Mouse (Mus musculus) MEL (cell line): ENCODE data around the gene Tas1r2. TPM values are rescaled to one million over a fixed set of nuclear protein-coding genes. Genes with fewer than 3 reads are reported as not detected.

Experiments
- DNase-seq: peaks from one replicate; pipeline ENCODE4 v3.0.0; 2011; ENCODE audit warnings: low read depth, low spot score
- H3K27ac ChIP-seq: 2 replicates; pipeline ENCODE4 v1.5.1; 2012; ENCODE audit warnings: low read depth, mild to moderate bottlenecking, control low read depth, low read length, moderate library complexity; ENCODE audit not compliant: control insufficient read depth
- H3K27me3 ChIP-seq, 2 experiments: fragments of 150-350 bp in 1 of 2; sonication (generic) in 1 of 2; 2 replicates each; pipeline ENCODE4 v1.6.1; 2012; ENCODE audit warnings: low read length in 2 of 2, mild to moderate bottlenecking in 2 of 2, improper control_type of control experiment in 1 of 2, moderate library complexity in 1 of 2; ENCODE audit not compliant: insufficient read depth in 2 of 2, control insufficient read depth in 1 of 2
- H3K36me3 ChIP-seq, 2 experiments: 2 replicates each; pipeline ENCODE4 v1.6.1; 2012 to 2014; ENCODE audit warnings: low read length in 2 of 2, improper control_type of control experiment in 1 of 2, inconsistent platforms in 1 of 2, mild to moderate bottlenecking in 1 of 2; ENCODE audit not compliant: insufficient read depth in 2 of 2, control insufficient read depth in 1 of 2
- H3K4me1 ChIP-seq, 2 experiments: fragments of 150-350 bp in 1 of 2; sonication (generic) in 1 of 2; 2 replicates each; pipeline ENCODE4 v1.6.1; 2012; ENCODE audit warnings: low read length in 2 of 2, improper control_type of control experiment in 1 of 2, mild to moderate bottlenecking in 1 of 2; ENCODE audit not compliant: insufficient read depth in 2 of 2, control insufficient read depth in 1 of 2
- H3K4me3 ChIP-seq, 2 experiments: fragments of 150-350 bp in 1 of 2; sonication (generic) in 1 of 2; 2 replicates each; pipeline ENCODE4 v1.5.1; 2012; ENCODE audit warnings: low read depth in 2 of 2, low read length in 2 of 2, mild to moderate bottlenecking in 2 of 2, moderate library complexity in 2 of 2, control low read depth in 1 of 2, improper control_type of control experiment in 1 of 2; ENCODE audit not compliant: control insufficient read depth in 1 of 2, insufficient read depth in 1 of 2
- H3K79me2 ChIP-seq: 2 replicates; pipeline ENCODE4 v1.6.1; 2012; ENCODE audit warnings: mild to moderate bottlenecking, low read length, moderate library complexity; ENCODE audit not compliant: control insufficient read depth, poor library complexity, insufficient read depth
- H3K9ac ChIP-seq: 2 replicates; pipeline ENCODE4 v1.6.1; 2012; ENCODE audit warnings: low read depth, mild to moderate bottlenecking, control low read depth, low read length, moderate library complexity; ENCODE audit not compliant: control insufficient read depth, poor library complexity, severe bottlenecking
- H3K9me3 ChIP-seq: fragments of 150-350 bp; sonication (generic); replicated peaks from 2 replicates; pipeline ENCODE4 v1.6.1; 2012; ENCODE audit warnings: mild to moderate bottlenecking, low read length, improper control_type of control experiment, moderate library complexity; ENCODE audit not compliant: insufficient read depth
- CHD1 ChIP-seq: IDR thresholded peaks from 2 replicates; pipeline ENCODE4 v1.6.1; 2012; ENCODE audit warnings: low read depth, mild to moderate bottlenecking, inconsistent platforms, low read length, improper control_type of control experiment
- CTCF ChIP-seq, 3 experiments: IDR thresholded peaks in 2 of 3; conservative IDR thresholded peaks in 1 of 3; 2 replicates each; pipeline ENCODE4 v1.5.1; 2011 to 2012; ENCODE audit warnings: low read length in 3 of 3, low read depth in 2 of 3, mild to moderate bottlenecking in 2 of 3, improper control_type of control experiment in 1 of 3, inconsistent platforms in 1 of 3, mixed read lengths in 1 of 3, moderate library complexity in 1 of 3; ENCODE audit not compliant: control insufficient read depth in 1 of 3, insufficient read depth in 1 of 3, poor library complexity in 1 of 3, severe bottlenecking in 1 of 3
- E2F4 ChIP-seq: IDR thresholded peaks from 2 replicates; pipeline ENCODE4 v1.6.1; 2011; ENCODE audit warnings: low read depth, low read length, improper control_type of control experiment, borderline replicate concordance
- ELF1 ChIP-seq: IDR thresholded peaks from 2 replicates; pipeline ENCODE4 v1.6.1; 2014; ENCODE audit warnings: low read depth, mild to moderate bottlenecking, inconsistent platforms, low read length, improper control_type of control experiment, moderate library complexity
- EP300 ChIP-seq, 2 experiments: IDR thresholded peaks; 2 replicates each; pipeline ENCODE4 v1.6.1; 2011; ENCODE audit warnings: improper control_type of control experiment in 2 of 2, low read length in 2 of 2, low read depth in 1 of 2, mild to moderate bottlenecking in 1 of 2
- ETS1 ChIP-seq: IDR thresholded peaks from 2 replicates; pipeline ENCODE4 v1.6.1; 2012; ENCODE audit warnings: low read depth, mild to moderate bottlenecking, inconsistent platforms, low read length, improper control_type of control experiment, moderate library complexity
- KAT2A ChIP-seq: conservative IDR thresholded peaks from 2 replicates; pipeline ENCODE4 v1.6.1; 2012; ENCODE audit warnings: low read depth, low read length, improper control_type of control experiment, inconsistent platforms
- MAFK ChIP-seq: IDR thresholded peaks from 2 replicates; pipeline ENCODE4 v1.6.1; 2011; ENCODE audit warnings: low read depth, mild to moderate bottlenecking, low read length, improper control_type of control experiment, borderline replicate concordance
- MAX ChIP-seq: IDR thresholded peaks from 2 replicates; pipeline ENCODE4 v1.6.1; 2011; ENCODE audit warnings: low read length, improper control_type of control experiment
- MEF2A ChIP-seq: IDR thresholded peaks from 2 replicates; pipeline ENCODE4 v1.6.1; 2014; ENCODE audit warnings: low read depth, mild to moderate bottlenecking, inconsistent platforms, low read length, improper control_type of control experiment; ENCODE audit not compliant: poor library complexity, insufficient replicate concordance, severe bottlenecking; ENCODE audit errors: extremely low read depth
- MXI1 ChIP-seq: IDR thresholded peaks from 2 replicates; pipeline ENCODE4 v1.6.1; 2011; ENCODE audit warnings: mild to moderate bottlenecking, low read depth, low read length, improper control_type of control experiment
- MYC ChIP-seq: IDR thresholded peaks from 2 replicates; pipeline ENCODE4 v1.6.1; 2011; ENCODE audit warnings: low read depth, mild to moderate bottlenecking, low read length, improper control_type of control experiment, moderate library complexity
- NRF1 ChIP-seq: IDR thresholded peaks from 2 replicates; pipeline ENCODE4 v1.6.1; 2014; ENCODE audit warnings: low read depth, mild to moderate bottlenecking, inconsistent platforms, low read length, improper control_type of control experiment, moderate library complexity; ENCODE audit not compliant: poor library complexity, insufficient read depth, severe bottlenecking
- POLR2A ChIP-seq, 2 experiments: IDR thresholded peaks; 2 replicates each; pipeline ENCODE4 v1.6.1; 2011 to 2012; ENCODE audit warnings: low read length in 2 of 2, mild to moderate bottlenecking in 2 of 2, control low read depth in 1 of 2, improper control_type of control experiment in 1 of 2, low read depth in 1 of 2, moderate library complexity in 1 of 2; ENCODE audit not compliant: control insufficient read depth in 1 of 2, insufficient read depth in 1 of 2, poor library complexity in 1 of 2
- RAD21 ChIP-seq: IDR thresholded peaks from 2 replicates; pipeline ENCODE4 v1.6.1; 2011; ENCODE audit warnings: mild to moderate bottlenecking, low read depth, low read length, improper control_type of control experiment
- RCOR1 ChIP-seq: IDR thresholded peaks from 2 replicates; pipeline ENCODE4 v1.6.1; 2012; ENCODE audit warnings: low read depth, mild to moderate bottlenecking, inconsistent platforms, low read length, improper control_type of control experiment
- TAL1 ChIP-seq: IDR thresholded peaks from 2 replicates; pipeline ENCODE4 v1.6.1; 2012; ENCODE audit warnings: mild to moderate bottlenecking, inconsistent platforms, low read length, moderate library complexity, mixed read lengths
- TCF12 ChIP-seq: IDR thresholded peaks from 2 replicates; pipeline ENCODE4 v1.6.1; 2014; ENCODE audit warnings: low read depth, mild to moderate bottlenecking, inconsistent platforms, low read length, improper control_type of control experiment, moderate library complexity
- USF2 ChIP-seq, 2 experiments: IDR thresholded peaks; 2 replicates each; pipeline ENCODE4 v1.6.1; 2011 to 2012; ENCODE audit warnings: improper control_type of control experiment in 2 of 2, low read length in 2 of 2, borderline replicate concordance in 1 of 2, inconsistent platforms in 1 of 2, low read depth in 1 of 2, mild to moderate bottlenecking in 1 of 2; ENCODE audit not compliant: insufficient read depth in 1 of 2
- ZKSCAN1 ChIP-seq: IDR thresholded peaks from 2 replicates; pipeline ENCODE4 v1.6.1; 2012; ENCODE audit warnings: low read depth, mild to moderate bottlenecking, inconsistent platforms, low read length, improper control_type of control experiment, moderate library complexity
- ZNF384 ChIP-seq: IDR thresholded peaks from 2 replicates; pipeline ENCODE4 v1.6.1; 2012; ENCODE audit warnings: low read depth, mild to moderate bottlenecking, inconsistent platforms, low read length, improper control_type of control experiment
- polyA plus RNA-seq, 2 experiments: library from polyadenylated mRNA; stranded (reverse) in 1 of 2; unstranded in 1 of 2; fragments of >175 nt in 1 of 2; fragments of >200 nt in 1 of 2; gene quantifications; 2 replicates each; pipeline versions ENCODE4 v1.2.1 to v1.2.4; 2012; ENCODE audit warnings: low replicate concordance in 2 of 2, low read depth in 1 of 2; ENCODE audit not compliant: insufficient read length in 2 of 2, insufficient read depth in 1 of 2, missing spikeins in 1 of 2
- total RNA-seq: library from RNA; depleted of rRNA; stranded (reverse); fragments of 300-350 nt; gene quantifications from 2 replicates; pipeline ENCODE4 v1.2.3, GENCODE M21; 2012

The Tas1r2 gene
- total and polyA plus RNA-seq, 3 experiments = not detected

- Histone ChIP-seq H3K9ac (no peak overlapping the region), H3K27ac (no peak overlapping the region), H3K4me1 (peaks cover 2 to 8% of the 10 kb centered on the region in 2 experiments; a peak in 3 of 4 replicates), H3K9me3 (no peaks in the 10 kb centered on the region), H3K27me3 (no peaks in the 10 kb centered on the region), H3K36me3 (peaks cover 0 to 5% of the 10 kb centered on the region in 2 experiments; a peak in 2 of 4 replicates), H3K79me2 (no peaks in the 10 kb centered on the region; the same call in 1 of the 2 replicates), H3K4me3 (no peak overlapping the region)
- no peak for DNase-seq
- TF ChIP-seq ETS1 (no peak), E2F4 (no peak), EP300 (IDR thresholded peaks at IDR 0.05; ENCODE audit: low read depth in 1 of 2, low read length in 2 of 2) (no peak), USF2 (IDR thresholded peaks at IDR 0.05; ENCODE audit: borderline replicate concordance in 1 of 2, insufficient read depth in 1 of 2, low read depth in 1 of 2, low read length in 2 of 2) (no peak), MAFK (no peak), MEF2A (no peak), RAD21 (no peak)
Measured at GRCm38 (mm10) chr4:139624116-139624489, 29.2 kb upstream of the Tas1r2 start.

DNA sequence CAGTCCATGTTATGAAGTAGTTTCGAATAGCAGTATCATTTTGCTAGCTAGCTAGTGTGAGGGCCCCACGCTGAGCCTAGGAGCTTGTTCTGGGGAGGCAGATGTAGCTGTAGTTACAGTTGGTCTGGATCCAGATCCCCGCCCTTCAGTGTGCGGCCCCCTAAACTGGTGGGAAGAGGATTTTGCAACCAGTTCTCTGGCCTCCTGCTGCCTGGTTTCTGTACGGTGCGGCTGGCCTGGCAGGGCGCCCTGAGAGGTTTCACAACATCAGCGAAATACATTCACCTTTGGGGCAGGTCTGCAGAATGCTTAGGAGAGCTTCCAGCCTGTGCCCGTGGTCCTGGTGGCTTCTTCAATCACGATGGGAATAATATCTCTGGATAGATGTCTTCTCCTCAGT lies 28.6 kb upstream of the Tas1r2 start:
- DNase-seq = no peak
- TF ChIP-seq MYC = no peak
- TF ChIP-seq CHD1 = no peak
- TF ChIP-seq KAT2A = no peak
- TF ChIP-seq CTCF (IDR thresholded peaks at IDR 0.05 in 2 of 3, conservative IDR thresholded peaks at IDR 0.05 in 1 of 3; ENCODE audit: control insufficient read depth in 1 of 3, insufficient read depth in 1 of 3, low read depth in 2 of 3, low read length in 3 of 3, poor library complexity in 1 of 3, severe bottlenecking in 1 of 3) = no peak
- TF ChIP-seq MEF2A = no peak
- no peak for TF ChIP-seq RAD21
- no peak for TF ChIP-seq TAL1
- no peak for TF ChIP-seq ZKSCAN1
- TF ChIP-seq RCOR1 = no peak
- TF ChIP-seq ELF1 = no peak
- TF ChIP-seq ZNF384 = no peak
- TF ChIP-seq POLR2A (IDR thresholded peaks at IDR 0.05; ENCODE audit: control insufficient read depth in 1 of 2, insufficient read depth in 1 of 2, low read depth in 1 of 2, low read length in 2 of 2, poor library complexity in 1 of 2) = no peak
- TF ChIP-seq NRF1 = no peak
- no peak for TF ChIP-seq TCF12
- no peak for TF ChIP-seq USF2 (IDR thresholded peaks at IDR 0.05; ENCODE audit: borderline replicate concordance in 1 of 2, insufficient read depth in 1 of 2, low read depth in 1 of 2, low read length in 2 of 2)
- TF ChIP-seq MAX = no peak
- TF ChIP-seq MXI1 = no peak
- Histone ChIP-seq H3K4me1 (peaks cover 2 to 8% of the 10 kb centered on the region in 2 experiments; a peak in 3 of 4 replicates), H3K27ac (no peak overlapping the region), H3K79me2 (no peaks in the 10 kb centered on the region; the same call in 1 of the 2 replicates), H3K36me3 (peaks cover 0 to 5% of the 10 kb centered on the region in 2 experiments; a peak in 2 of 4 replicates), H3K9me3 (no peaks in the 10 kb centered on the region), H3K4me3 (no peak overlapping the region), H3K27me3 (no peaks in the 10 kb centered on the region), H3K9ac (no peak overlapping the region)
